In genomic region chr10:77116537-77117455, GRCm38 (mm10) we compare ENCODE assay signal across 8 mouse cellular contexts. TPM values are rescaled to one million over a fixed set of nuclear protein-coding genes. Genes with fewer than 3 reads are reported as not detected.
DNase-seq lines count a peak whose midpoint lies in the region; ATAC-seq and TF ChIP-seq lines count a peak whose summit lies in the region.

No protein-coding gene starts in this region.

- no peak for TF ChIP-seq CTCF in lung, embryonic 14.5 days (IDR thresholded peaks at IDR 0.05; ENCODE audit: low read depth)

- no peak overlapping the region for H3K4me3 ChIP-seq in hindbrain, embryonic 15.5 days
- H3K4me3 ChIP-seq in lung, embryonic 14.5 days (ENCODE audit: low read depth, low read length), result no peak overlapping the region

- H3K4me1 ChIP-seq in hindbrain, embryonic 15.5 days (replicated peaks), result peaks cover 13% of the 10 kb centered on the region
- H3K4me1 ChIP-seq in lung, embryonic 14.5 days (ENCODE audit: insufficient read depth), result peaks cover 20% of the 10 kb centered on the region

- 33% methylated on average over 4 of the region's 4 CpGs for WGBS in hindbrain, embryonic 15.5 days
- 21% methylated on average over 4 of the region's 4 CpGs for WGBS in lung, embryonic 14.5 days

- H3K4me2 ChIP-seq in hindbrain, embryonic 15.5 days, result no peak overlapping the region
- H3K4me2 ChIP-seq in lung, embryonic 14.5 days, result no peak overlapping the region

- 0 out of 2 replicates have a peak overlapping the region, but pooled peaks have one; percentile 4 for H3K9ac ChIP-seq in hindbrain, embryonic 15.5 days
- no peak overlapping the region for H3K9ac ChIP-seq in lung, embryonic 14.5 days

- no peaks in the 10 kb centered on the region for H3K36me3 ChIP-seq in hindbrain, embryonic 15.5 days
- no peaks in the 10 kb centered on the region for H3K36me3 ChIP-seq in lung, embryonic 14.5 days (ENCODE audit: insufficient read depth)

- H3K9me3 ChIP-seq in hindbrain, embryonic 15.5 days, result no peaks in the 10 kb centered on the region
- H3K9me3 ChIP-seq in lung, embryonic 14.5 days (ENCODE audit: low read depth, low read length), result no peaks in the 10 kb centered on the region

- peak; percentile 61; the same call in 1 of the 2 replicates for ATAC-seq in hindbrain, embryonic 15.5 days (ENCODE audit: low FRiP score, low read depth)
- ATAC-seq in lung, embryonic 14.5 days (ENCODE audit: insufficient read depth), result peak; percentile 89
- ATAC-seq in cerebellum, adult (ENCODE audit: insufficient number of reproducible peaks, low FRiP score, low TSS enrichment), result no peak
- no peak for ATAC-seq in megakaryocyte-erythroid progenitor cell, adult 5-6 weeks (replicated peaks; ENCODE audit: low FRiP score, low TSS enrichment, poor library complexity, severe bottlenecking)

- no peaks in the 10 kb centered on the region for H3K27me3 ChIP-seq in hindbrain, embryonic 15.5 days
- no peaks in the 10 kb centered on the region for H3K27me3 ChIP-seq in lung, embryonic 14.5 days (ENCODE audit: insufficient read depth, low read length)

- H3K27ac ChIP-seq in hindbrain, embryonic 15.5 days (replicated peaks), result no peak overlapping the region; the same call in 1 of the 2 replicates
- H3K27ac ChIP-seq in lung, embryonic 14.5 days (ENCODE audit: low read depth), result peak overlapping the region; percentile 83

- peak; percentile 11 for DNase-seq in embryo, embryonic 11 days
- no peak for DNase-seq in embryo, embryonic 10.5 days (ENCODE audit: low spot score)
- peak; percentile 53 for DNase-seq in NIH3T3 (ENCODE audit: low read depth)
- DNase-seq in lung, embryonic 14.5 days, result peak; percentile 87
- no peak for DNase-seq in right cerebral cortex, postnatal 14 days

RNA-seq across cellular contexts. Expression of gene Col18a1, which starts 49.6 kb away (rescaled TPM):
- 39.2 and 40.0 TPM in 2 replicates for polyA plus RNA-seq in hindbrain, embryonic 15.5 days (2015; fragmentation: Nextera tagmentation; extraction: Ambion mirVana)
- 204 and 217 TPM in 2 replicates for polyA plus RNA-seq in lung, embryonic 14.5 days (2014; fragmentation: Nextera tagmentation; extraction: Ambion mirVana)
- 0.37 TPM in 1 of 2 replicates, not detected in the other for total RNA-seq in megakaryocyte-erythroid progenitor cell, adult 5-6 weeks (2014; fragmentation: Nextera tagmentation)
- total RNA-seq in megakaryocyte-erythroid progenitor cell, adult 5-6 weeks (2017), result 0.15 TPM in 1 of 2 replicates, not detected in the other

Comparison
In these comparisons a context has a peak if more than half of its experiments do, and no peak if none do; other contexts are left out.
1. DNase-seq: peak in embryo, embryonic 11 days (single experiment), NIH3T3 (single experiment) and lung, embryonic 14.5 days (single experiment); none in embryo, embryonic 10.5 days (single experiment) and right cerebral cortex, postnatal 14 days (single experiment).
2. ATAC-seq: peak in hindbrain, embryonic 15.5 days (single experiment) and lung, embryonic 14.5 days (single experiment); none in cerebellum, adult (single experiment) and megakaryocyte-erythroid progenitor cell, adult 5-6 weeks (single experiment).